ENCODE assay signal across 24 mouse cellular contexts in the genomic region with DNA sequence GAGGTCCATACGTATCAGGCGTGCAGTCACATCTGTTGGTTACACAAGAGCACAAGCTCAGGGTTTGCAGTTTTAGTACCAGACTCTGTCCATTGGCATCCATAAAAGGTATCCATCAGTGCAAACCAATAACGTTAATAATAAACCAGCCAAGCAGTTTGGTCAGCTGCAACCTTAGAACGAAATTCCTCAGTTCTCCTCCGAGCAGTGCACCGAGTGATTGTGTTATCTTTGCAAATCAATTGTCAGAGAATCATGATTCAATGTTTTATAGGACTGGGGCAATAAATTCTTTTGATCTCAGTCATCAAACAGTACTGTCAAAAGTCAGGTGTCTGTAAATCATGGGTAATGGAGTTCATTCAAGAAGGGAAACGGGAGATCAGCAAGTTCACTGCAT. TPM values are rescaled to one million over a fixed set of nuclear protein-coding genes. Genes with fewer than 3 reads are reported as not detected.
DNase-seq lines count a peak whose midpoint lies in the region; ATAC-seq and TF ChIP-seq lines count a peak whose summit lies in the region.
"Had no signal": no experiment of that assay in that cellular context is flagged by ENCODE, and none has a peak within 500 bp of the region (broad histone marks: within the 10 kb centered on the region; RNA-seq: fewer than 3 reads in every experiment).

No protein-coding gene starts in this region.

- H3K9me3 ChIP-seq in intestine, embryonic 15.5 days, result no peaks in the 10 kb centered on the region
- no peaks in the 10 kb centered on the region for H3K9me3 ChIP-seq in intestine, postnatal 0 days (ENCODE audit: control insufficient read depth)
- H3K9me3 ChIP-seq in forebrain, embryonic 15.5 days, result no peaks in the 10 kb centered on the region
- H3K9me3 ChIP-seq: embryonic facial prominence, embryonic 13.5 days; embryonic facial prominence, embryonic 15.5 days; forebrain, embryonic 10.5 days; forebrain, embryonic 12.5 days had no signal

- H3K27me3 ChIP-seq in intestine, embryonic 15.5 days (replicated peaks), result no peaks in the 10 kb centered on the region
- no peaks in the 10 kb centered on the region for H3K27me3 ChIP-seq in intestine, postnatal 0 days (replicated peaks; ENCODE audit: control insufficient read depth, insufficient read depth, low read length)
- H3K27me3 ChIP-seq in forebrain, embryonic 15.5 days, result no peaks in the 10 kb centered on the region
- H3K27me3 ChIP-seq: embryonic facial prominence, embryonic 13.5 days; embryonic facial prominence, embryonic 15.5 days; forebrain, embryonic 12.5 days had no signal

- no peak overlapping the region for H3K4me3 ChIP-seq in intestine, embryonic 15.5 days (replicated peaks)
- no peak overlapping the region for H3K4me3 ChIP-seq in intestine, postnatal 0 days (ENCODE audit: low read depth, low read length)
- H3K4me3 ChIP-seq in forebrain, embryonic 15.5 days, result no peak overlapping the region
- H3K4me3 ChIP-seq: embryonic facial prominence, embryonic 13.5 days; embryonic facial prominence, embryonic 15.5 days; erythroblast, embryonic 14.5 days; forebrain, embryonic 10.5 days; forebrain, embryonic 12.5 days had no signal

- H3K4me1 ChIP-seq in intestine, embryonic 15.5 days (replicated peaks), result 0 out of 2 replicates have a peak, but pooled peaks cover 7% of the 10 kb centered on the region
- H3K4me1 ChIP-seq in intestine, postnatal 0 days (replicated peaks; ENCODE audit: control insufficient read depth, insufficient read depth, low read length), result no peaks in the 10 kb centered on the region; the same call in 1 of the 2 replicates
- no peaks in the 10 kb centered on the region for H3K4me1 ChIP-seq in forebrain, embryonic 15.5 days
- H3K4me1 ChIP-seq: embryonic facial prominence, embryonic 13.5 days; embryonic facial prominence, embryonic 15.5 days; forebrain, embryonic 10.5 days; forebrain, embryonic 12.5 days had no signal

- 52% methylated on average over 7 of the region's 7 CpGs for WGBS in intestine, embryonic 15.5 days
- WGBS in intestine, postnatal 0 days, result 34% methylated on average over 7 of the region's 7 CpGs
- WGBS in forebrain, embryonic 15.5 days, result 91% methylated on average over 7 of the region's 7 CpGs

- no peak overlapping the region for H3K9ac ChIP-seq in intestine, embryonic 15.5 days
- no peak overlapping the region for H3K9ac ChIP-seq in intestine, postnatal 0 days (ENCODE audit: low read depth, low read length)
- no peak overlapping the region for H3K9ac ChIP-seq in forebrain, embryonic 15.5 days (replicated peaks)
- H3K9ac ChIP-seq: embryonic facial prominence, embryonic 13.5 days; embryonic facial prominence, embryonic 15.5 days; forebrain, embryonic 12.5 days had no signal

- peak; percentile 92 for ATAC-seq in intestine, embryonic 15.5 days
- ATAC-seq in intestine, postnatal 0 days, result peak; percentile 81
- ATAC-seq in forebrain, embryonic 15.5 days (replicated peaks), result no peak
- ATAC-seq: forebrain, embryonic 14.5 days had no signal

- no peak for TF ChIP-seq CTCF in intestine, postnatal 0 days (IDR thresholded peaks at IDR 0.05; ENCODE audit: low read depth)

- no peak overlapping the region for H3K27ac ChIP-seq in intestine, embryonic 15.5 days
- no peak overlapping the region for H3K27ac ChIP-seq in intestine, postnatal 0 days (ENCODE audit: low read depth, low read length)
- H3K27ac ChIP-seq in forebrain, embryonic 15.5 days (replicated peaks), result no peak overlapping the region
- H3K27ac ChIP-seq: embryonic facial prominence, embryonic 13.5 days; embryonic facial prominence, embryonic 15.5 days; forebrain, embryonic 10.5 days; forebrain, embryonic 12.5 days had no signal

- H3K4me2 ChIP-seq in intestine, embryonic 15.5 days (replicated peaks), result no peak overlapping the region
- no peak overlapping the region for H3K4me2 ChIP-seq in intestine, postnatal 0 days (replicated peaks; ENCODE audit: low read depth)
- no peak overlapping the region for H3K4me2 ChIP-seq in forebrain, embryonic 15.5 days (replicated peaks)
- H3K4me2 ChIP-seq: embryonic facial prominence, embryonic 13.5 days; embryonic facial prominence, embryonic 15.5 days; forebrain, embryonic 12.5 days had no signal

- DNase-seq in kidney, adult 9 months, result peak; percentile 42
- no peak for DNase-seq in kidney, postnatal 25 days
- DNase-seq in heart, adult 18-20 months, result no peak
- no peak for DNase-seq in spleen, adult 18-20 months
- DNase-seq: adrenal gland, adult 2 months; adrenal gland, postnatal 10 days; adrenal gland, postnatal 25 days; cerebellum, adult 11 months; cerebellum, adult 18-20 months; cerebellum, adult 8-10 months; cerebellum, adult 9-11 months; cerebellum, postnatal 14 days; cerebellum, postnatal 36 days; embryo, embryonic 11 days had no signal

- H3K36me3 ChIP-seq in intestine, embryonic 15.5 days, result no peaks in the 10 kb centered on the region
- peaks cover 6% of the 10 kb centered on the region; the same call in 1 of the 2 replicates for H3K36me3 ChIP-seq in intestine, postnatal 0 days (ENCODE audit: control insufficient read depth, insufficient read depth)
- no peaks in the 10 kb centered on the region for H3K36me3 ChIP-seq in forebrain, embryonic 15.5 days
- H3K36me3 ChIP-seq: embryonic facial prominence, embryonic 13.5 days; embryonic facial prominence, embryonic 15.5 days; forebrain, embryonic 10.5 days; forebrain, embryonic 12.5 days had no signal

RNA-seq across cellular contexts. Expression of gene Cubn, which starts 12.4 kb away (rescaled TPM):
- polyA plus RNA-seq in intestine, embryonic 15.5 days (2015; fragmentation: Nextera tagmentation; extraction: Ambion mirVana), result 7.3 and 8.9 TPM in 2 replicates
- polyA plus RNA-seq in intestine, postnatal 0 days (2015; fragmentation: Nextera tagmentation; extraction: Ambion mirVana), result 32.1 and 41.6 TPM in 2 replicates
- 1 to 10 TPM in 1 of 2 experiments, under 1 TPM in 1; 0.87 to 1.2 TPM for total RNA-seq in heart, adult 18-20 months (2021)
- polyA plus RNA-seq in forebrain, embryonic 15.5 days (2015; fragmentation: Nextera tagmentation; extraction: Ambion mirVana), result 0.09 and 0.19 TPM in 2 replicates
- total RNA-seq: MEL had no signal
- polyA plus RNA-seq: erythroblast, embryonic 14.5 days had no signal
